ENCODE assay signal across 24 mouse cellular contexts in genomic region chr11:84357771-84358170, GRCm38 (mm10).
DNase-seq lines count a peak whose midpoint lies in the region; ATAC-seq lines count a peak whose summit lies in the region.
"Had no signal": no experiment of that assay in that cellular context is flagged by ENCODE, and none has a peak within 500 bp of the region (broad histone marks: within the 10 kb centered on the region; RNA-seq: fewer than 3 reads in every experiment).

No protein-coding gene starts in this region.

- no peaks in the 10 kb centered on the region for H3K36me3 ChIP-seq in hindbrain, embryonic 13.5 days
- no peaks in the 10 kb centered on the region for H3K36me3 ChIP-seq in hindbrain, embryonic 10.5 days
- no peaks in the 10 kb centered on the region for H3K36me3 ChIP-seq in neural tube, embryonic 13.5 days
- peaks cover 2% of the 10 kb centered on the region; the same call in 1 of the 2 replicates for H3K36me3 ChIP-seq in neural tube, embryonic 15.5 days
- no peaks in the 10 kb centered on the region for H3K36me3 ChIP-seq in intestine, embryonic 15.5 days
- H3K36me3 ChIP-seq: forebrain, embryonic 15.5 days; kidney, embryonic 15.5 days; liver, embryonic 15.5 days had no signal

- ATAC-seq in hindbrain, embryonic 13.5 days (ENCODE audit: low FRiP score) = no peak
- ATAC-seq in neural tube, embryonic 13.5 days (ENCODE audit: low read depth) = no peak
- no peak for ATAC-seq in neural tube, embryonic 15.5 days (ENCODE audit: low FRiP score)
- ATAC-seq in intestine, embryonic 15.5 days = no peak
- ATAC-seq: forebrain, embryonic 15.5 days had no signal

- no peaks in the 10 kb centered on the region for H3K9me3 ChIP-seq in hindbrain, embryonic 13.5 days
- no peaks in the 10 kb centered on the region for H3K9me3 ChIP-seq in hindbrain, embryonic 10.5 days
- H3K9me3 ChIP-seq in neural tube, embryonic 13.5 days = no peaks in the 10 kb centered on the region
- no peaks in the 10 kb centered on the region for H3K9me3 ChIP-seq in neural tube, embryonic 15.5 days (replicated peaks)
- H3K9me3 ChIP-seq in intestine, embryonic 15.5 days = no peaks in the 10 kb centered on the region
- H3K9me3 ChIP-seq: forebrain, embryonic 15.5 days; kidney, embryonic 15.5 days; liver, embryonic 15.5 days; midbrain, embryonic 10.5 days had no signal

- no peak overlapping the region for H3K9ac ChIP-seq in hindbrain, embryonic 13.5 days
- H3K9ac ChIP-seq in neural tube, embryonic 13.5 days = no peak overlapping the region
- H3K9ac ChIP-seq in neural tube, embryonic 15.5 days (replicated peaks) = no peak overlapping the region
- H3K9ac ChIP-seq in intestine, embryonic 15.5 days = no peak overlapping the region
- H3K9ac ChIP-seq: forebrain, embryonic 15.5 days; kidney, embryonic 15.5 days; liver, embryonic 15.5 days had no signal

- H3K27me3 ChIP-seq in hindbrain, embryonic 13.5 days = no peaks in the 10 kb centered on the region
- H3K27me3 ChIP-seq in hindbrain, embryonic 10.5 days (ENCODE audit: insufficient read depth, poor library complexity, severe bottlenecking) = no peaks in the 10 kb centered on the region
- H3K27me3 ChIP-seq in neural tube, embryonic 13.5 days = no peaks in the 10 kb centered on the region
- H3K27me3 ChIP-seq in neural tube, embryonic 15.5 days (replicated peaks) = no peaks in the 10 kb centered on the region
- H3K27me3 ChIP-seq in intestine, embryonic 15.5 days (replicated peaks) = no peaks in the 10 kb centered on the region
- H3K27me3 ChIP-seq: forebrain, embryonic 15.5 days; kidney, embryonic 15.5 days; liver, embryonic 15.5 days had no signal

- H3K27ac ChIP-seq in hindbrain, embryonic 13.5 days = peak overlapping the region; percentile 49; the same call in 1 of the 2 replicates
- H3K27ac ChIP-seq in hindbrain, embryonic 10.5 days = no peak overlapping the region
- H3K27ac ChIP-seq in neural tube, embryonic 13.5 days (replicated peaks) = peak overlapping the region; percentile 59; the same call in 1 of the 2 replicates
- H3K27ac ChIP-seq in neural tube, embryonic 15.5 days (replicated peaks) = no peak overlapping the region
- H3K27ac ChIP-seq in intestine, embryonic 15.5 days = no peak overlapping the region
- H3K27ac ChIP-seq: forebrain, embryonic 15.5 days; kidney, embryonic 15.5 days; left cerebral cortex, adult 2 months; liver, embryonic 15.5 days; macrophage; midbrain, embryonic 10.5 days had no signal

- 69% methylated on average over 2 of the region's 2 CpGs for WGBS in hindbrain, embryonic 13.5 days
- WGBS in hindbrain, embryonic 10.5 days = 88% methylated on average over 2 of the region's 2 CpGs
- 66% methylated on average over 2 of the region's 2 CpGs for WGBS in neural tube, embryonic 13.5 days
- 52% methylated on average over 2 of the region's 2 CpGs for WGBS in neural tube, embryonic 15.5 days
- WGBS in intestine, embryonic 15.5 days = 71% methylated on average over 2 of the region's 2 CpGs

- peaks cover 31% of the 10 kb centered on the region for H3K4me1 ChIP-seq in hindbrain, embryonic 13.5 days (replicated peaks)
- peaks cover 19% of the 10 kb centered on the region for H3K4me1 ChIP-seq in hindbrain, embryonic 10.5 days (replicated peaks)
- H3K4me1 ChIP-seq in neural tube, embryonic 13.5 days (replicated peaks) = peaks cover 55% of the 10 kb centered on the region
- peaks cover 21% of the 10 kb centered on the region for H3K4me1 ChIP-seq in neural tube, embryonic 15.5 days
- H3K4me1 ChIP-seq in intestine, embryonic 15.5 days (replicated peaks) = 0 out of 2 replicates have a peak, but pooled peaks cover 5% of the 10 kb centered on the region
- H3K4me1 ChIP-seq: liver, embryonic 15.5 days had no signal

- no peak for DNase-seq in hindbrain, embryonic 10.5 days (ENCODE audit: low spot score)
- DNase-seq in adrenal gland, postnatal 14 days = peak; percentile 12
- no peak for DNase-seq in right cerebral cortex, postnatal 36 days (ENCODE audit: low spot score in 2 of 2)
- DNase-seq: cerebellum, adult 18-20 months; cerebellum, postnatal 36 days; gastrocnemius, postnatal 14 days; heart, postnatal 10 days; kidney, adult 11 months; kidney, postnatal 4 days; layer of hippocampus, adult 9-11 months; liver; right cerebral cortex, postnatal 4 days; thymus, postnatal 14 days had no signal

- H3K4me3 ChIP-seq in hindbrain, embryonic 13.5 days = no peak overlapping the region
- no peak overlapping the region for H3K4me3 ChIP-seq in hindbrain, embryonic 10.5 days
- H3K4me3 ChIP-seq in neural tube, embryonic 13.5 days = no peak overlapping the region
- H3K4me3 ChIP-seq in neural tube, embryonic 15.5 days (replicated peaks) = no peak overlapping the region
- no peak overlapping the region for H3K4me3 ChIP-seq in intestine, embryonic 15.5 days (replicated peaks)
- H3K4me3 ChIP-seq: forebrain, embryonic 15.5 days; kidney, embryonic 15.5 days; left cerebral cortex, adult 2 months; liver, embryonic 15.5 days; midbrain, embryonic 10.5 days had no signal

- H3K4me2 ChIP-seq in hindbrain, embryonic 13.5 days = no peak overlapping the region
- H3K4me2 ChIP-seq in neural tube, embryonic 13.5 days = no peak overlapping the region
- H3K4me2 ChIP-seq in neural tube, embryonic 15.5 days = no peak overlapping the region
- H3K4me2 ChIP-seq in intestine, embryonic 15.5 days (replicated peaks) = no peak overlapping the region
- H3K4me2 ChIP-seq: forebrain, embryonic 15.5 days; heart, embryonic 11.5 days; kidney, embryonic 15.5 days; liver, embryonic 15.5 days had no signal

Comparison
In these comparisons a context has a peak if more than half of its experiments do, and no peak if none do; other contexts are left out.
1. H3K27ac ChIP-seq: peak in hindbrain, embryonic 13.5 days (single experiment) and neural tube, embryonic 13.5 days (single experiment); none in hindbrain, embryonic 10.5 days (single experiment), neural tube, embryonic 15.5 days (single experiment) and intestine, embryonic 15.5 days (single experiment).